Mouse (Mus musculus) liver, postnatal 0 days (tissue): ENCODE measurements around the gene Mapt.

ENCODE experiments used
- CTCF ChIP-seq: sonication (generic); IDR thresholded peaks from 2 replicates; pipeline ENCODE4 v1.5.1; 2016; ENCODE audit warnings: antibody characterized with exemption, low read depth
- EP300 ChIP-seq: IDR thresholded peaks from 2 replicates; pipeline ENCODE4 v1.6.1; 2016; ENCODE audit warnings: antibody characterized with exemption, low read depth, mild to moderate bottlenecking

DNA sequence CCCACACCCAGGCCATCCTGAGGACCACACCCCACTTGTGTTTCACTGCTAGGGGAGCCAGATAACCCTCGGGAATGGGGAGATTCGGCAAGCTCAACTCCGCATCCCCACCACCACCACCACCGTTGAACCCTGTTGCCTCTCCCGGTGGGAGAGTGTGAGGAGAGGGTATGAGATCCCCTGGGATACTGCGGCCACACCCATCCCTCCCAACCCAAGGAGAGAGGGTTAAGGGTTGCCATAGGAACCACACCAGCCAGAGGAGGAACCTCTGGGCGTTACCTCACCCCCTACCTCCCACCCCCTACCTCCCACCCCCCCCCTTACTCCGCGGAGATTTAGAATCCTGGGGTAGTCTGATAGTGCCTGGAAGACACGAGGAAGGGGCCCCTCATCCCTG lies 1.9 kb downstream of the Mapt start:
- TF ChIP-seq CTCF, result no peak
- no peak for TF ChIP-seq EP300
